Mouse (Mus musculus) urinary bladder, postnatal 10 days (tissue): ENCODE data around the gene Asb14.

Source experiments
- DNase-seq: peaks from one replicate; pipeline ENCODE4 v3.0.0; 2022; ENCODE audit warnings: low spot score

Gene Asb14

DNA sequence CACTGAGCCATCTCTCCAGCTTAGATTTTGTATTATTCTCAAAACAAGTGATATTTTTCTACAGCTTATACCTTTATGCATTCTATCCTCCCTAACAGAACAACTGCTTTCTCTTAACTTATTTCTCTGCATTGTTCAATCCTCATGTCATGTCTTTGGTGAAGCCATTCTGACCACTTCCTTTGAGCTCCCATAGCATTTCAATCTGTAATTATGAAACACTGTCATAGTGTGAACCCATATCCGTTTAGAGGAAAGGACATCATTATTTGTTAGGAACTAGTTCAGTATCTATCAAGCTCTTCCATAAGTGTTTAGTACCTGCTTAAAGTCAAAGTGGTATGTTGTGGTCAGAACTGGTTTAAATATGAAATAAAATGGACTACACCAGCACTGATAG, 66.2 kb downstream of the Asb14 start:
- DNase-seq: no peak
